Mouse (Mus musculus) intestine, embryonic 16.5 days (tissue): ENCODE data around the gene Nsrp1. TPM values are rescaled to one million over a fixed set of nuclear protein-coding genes. Genes with fewer than 3 reads are reported as not detected.

Experiments used
- ATAC-seq: fragments of 200-750 bp; cut with Nextera tagmentation; 2 replicates; pipeline ENCODE4 v1.8.0; 2017; ENCODE audit warnings: moderate TSS enrichment, moderate library complexity
- H3K27ac ChIP-seq: fragments of 300-500 bp; sonication (generic); 2 replicates; pipeline ENCODE4 v1.5.1; 2014; ENCODE audit warnings: mild to moderate bottlenecking, low read length
- H3K27me3 ChIP-seq: fragments of 300-500 bp; sonication (generic); replicated peaks from 2 replicates; pipeline ENCODE4 v1.6.1; 2014; ENCODE audit warnings: low read length, control low read depth, mixed read lengths; ENCODE audit not compliant: control insufficient read depth, insufficient read depth
- H3K36me3 ChIP-seq: fragments of 300-500 bp; sonication (generic); 2 replicates; pipeline ENCODE4 v1.6.1; 2014; ENCODE audit warnings: low read length, control low read depth; ENCODE audit not compliant: control insufficient read depth, insufficient read depth
- H3K4me1 ChIP-seq: fragments of 300-500 bp; sonication (generic); 2 replicates; pipeline ENCODE4 v1.6.1; 2014; ENCODE audit warnings: low read length, control low read depth, mixed read lengths; ENCODE audit not compliant: control insufficient read depth, insufficient read depth
- H3K4me2 ChIP-seq: fragments of 300-500 bp; sonication (generic); 2 replicates; pipeline ENCODE4 v1.6.1; 2014; ENCODE audit warnings: low read depth, low read length, control low read depth
- H3K4me3 ChIP-seq: fragments of 300-500 bp; sonication (generic); 2 replicates; pipeline ENCODE4 v1.5.1; 2014; ENCODE audit warnings: mild to moderate bottlenecking, low read length
- H3K9ac ChIP-seq: fragments of 300-500 bp; sonication (generic); 2 replicates; pipeline ENCODE4 v1.6.1; 2014; ENCODE audit warnings: low read depth, low read length
- H3K9me3 ChIP-seq: fragments of 300-500 bp; sonication (generic); 2 replicates; pipeline ENCODE4 v1.6.1; 2016; ENCODE audit warnings: low read length, control low read depth; ENCODE audit not compliant: control insufficient read depth
- WGBS: fragments of 180-500 bp; shearing (Covaris S2); extraction: QIAGEN DNeasy Blood & Tissue Kit; methylation state at CpG from one replicate; pipeline ENCODE4 v1.1.7; 2014; 5-methylcytosine and 5-hydroxymethylcytosine counted together
- polyA plus RNA-seq: library from polyadenylated mRNA; unstranded; fragments of >200 nt; fragmentation: Nextera tagmentation; extraction: Ambion mirVana; gene quantifications from 2 replicates; pipeline ENCODE4 v1.2.1, GENCODE M21; 2015

Nsrp1 gene
- polyA plus RNA-seq, 1 experiment from 2014 or later: 50.4 TPM

DNA sequence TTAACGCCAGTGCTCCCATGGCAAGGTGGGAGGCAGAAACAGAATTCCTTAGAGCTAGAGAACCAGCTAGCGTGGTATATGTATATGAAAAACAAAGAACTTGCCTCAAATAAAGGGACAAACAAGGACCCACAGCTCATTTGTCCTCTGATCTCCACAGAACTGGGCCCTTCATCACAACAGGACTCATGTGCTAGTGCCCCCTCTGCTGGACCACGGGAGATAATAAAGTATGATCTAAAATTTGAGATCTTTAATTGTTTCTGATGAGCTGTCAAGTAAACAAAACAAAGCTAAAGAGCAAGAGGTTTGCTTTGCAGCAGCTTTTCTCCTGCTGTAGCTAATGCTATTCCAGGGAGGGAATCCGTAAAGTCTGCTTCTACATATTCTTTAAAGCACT lies 7.5 kb downstream of the Nsrp1 start:
- Histone ChIP-seq H3K4me2 (no peak overlapping the region), H3K9me3 (no peaks in the 10 kb centered on the region), H3K27me3 (no peaks in the 10 kb centered on the region), H3K4me3 (no peak overlapping the region), H3K4me1 (peaks cover 2% of the 10 kb centered on the region; the same call in 1 of the 2 replicates), H3K27ac (no peak overlapping the region), H3K36me3 (no peaks in the 10 kb centered on the region), H3K9ac (no peak overlapping the region)
- WGBS: 71% methylated on average over 4 of the region's 4 CpGs
- no peak for ATAC-seq

- peaks cover 2% of the 10 kb centered on the region; the same call in 1 of the 2 replicates for H3K4me1 ChIP-seq
- no peak overlapping the region for H3K4me2 ChIP-seq
- H3K27me3 ChIP-seq: no peaks in the 10 kb centered on the region
- no peak for ATAC-seq
- H3K27ac ChIP-seq: no peak overlapping the region
- no peaks in the 10 kb centered on the region for H3K36me3 ChIP-seq
- no peak overlapping the region for H3K9ac ChIP-seq
- 70% methylated on average over 4 of the region's 4 CpGs for WGBS
- no peak overlapping the region for H3K4me3 ChIP-seq
- H3K9me3 ChIP-seq: no peaks in the 10 kb centered on the region
Measured at GRCm38 (mm10) chr11:77068825-77069224, 9.4 kb downstream of the Nsrp1 start.

DNA sequence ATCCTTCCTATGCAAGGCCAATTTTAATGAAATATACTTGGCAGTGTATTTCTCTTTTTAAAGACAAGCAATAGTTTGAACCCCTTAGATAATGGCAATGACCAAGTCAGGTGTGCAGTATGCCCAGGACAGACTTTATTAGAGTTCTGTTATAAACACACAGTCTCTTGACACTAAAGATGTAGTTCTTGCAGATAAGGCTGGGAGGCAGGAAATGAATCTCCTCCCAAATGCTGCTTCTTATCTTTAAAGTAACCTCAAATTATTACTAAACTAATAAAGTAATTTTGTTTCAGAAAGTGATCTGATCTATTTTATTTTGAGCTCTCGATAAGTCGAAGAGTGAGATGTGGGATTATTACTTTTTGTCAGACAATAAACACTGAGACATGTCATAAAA lies 14.8 kb downstream of the Nsrp1 start:
- H3K9ac ChIP-seq: no peak overlapping the region
- no peaks in the 10 kb centered on the region for H3K9me3 ChIP-seq
- H3K27me3 ChIP-seq: no peaks in the 10 kb centered on the region
- no peak overlapping the region for H3K4me3 ChIP-seq
- 85% methylated on average over 2 of the region's 2 CpGs for WGBS
- no peak overlapping the region for H3K27ac ChIP-seq
- H3K4me2 ChIP-seq: no peak overlapping the region
- ATAC-seq: no peak
- no peaks in the 10 kb centered on the region for H3K36me3 ChIP-seq
- peaks cover 2% of the 10 kb centered on the region; the same call in 1 of the 2 replicates for H3K4me1 ChIP-seq

- Histone ChIP-seq H3K4me3 (no peak overlapping the region), H3K9ac (no peak overlapping the region), H3K4me2 (no peak overlapping the region), H3K36me3 (no peaks in the 10 kb centered on the region), H3K4me1 (peaks cover 2% of the 10 kb centered on the region; the same call in 1 of the 2 replicates), H3K9me3 (no peaks in the 10 kb centered on the region), H3K27ac (no peak overlapping the region), H3K27me3 (no peaks in the 10 kb centered on the region)
- WGBS: 62% methylated on average over 5 of the region's 5 CpGs
- ATAC-seq: no peak
Measured at GRCm38 (mm10) chr11:77061951-77062350, 16.3 kb downstream of the Nsrp1 start.

GRCm38 (mm10) chr11:77042816-77043215 lies 35.4 kb downstream of the Nsrp1 start:
- Histone ChIP-seq H3K9me3 (no peaks in the 10 kb centered on the region), H3K27me3 (no peaks in the 10 kb centered on the region), H3K9ac (no peak overlapping the region), H3K27ac (no peak overlapping the region), H3K4me3 (no peak overlapping the region), H3K4me1 (no peaks in the 10 kb centered on the region), H3K36me3 (peaks cover 13% of the 10 kb centered on the region; the same call in 1 of the 2 replicates), H3K4me2 (no peak overlapping the region)
- WGBS: 88% methylated on average over 2 of the region's 2 CpGs
- ATAC-seq: no peak

GRCm38 (mm10) chr11:77041891-77042290 lies 36.3 kb downstream of the Nsrp1 start:
- no peak for ATAC-seq
- H3K27me3 ChIP-seq: no peaks in the 10 kb centered on the region
- H3K4me1 ChIP-seq: no peaks in the 10 kb centered on the region
- H3K4me3 ChIP-seq: no peak overlapping the region
- no peak overlapping the region for H3K9ac ChIP-seq
- 81% methylated on average over 4 of the region's 4 CpGs for WGBS
- no peak overlapping the region for H3K4me2 ChIP-seq
- no peaks in the 10 kb centered on the region for H3K9me3 ChIP-seq
- no peak overlapping the region for H3K27ac ChIP-seq
- peaks cover 10% of the 10 kb centered on the region; the same call in 1 of the 2 replicates for H3K36me3 ChIP-seq

GRCm38 (mm10) chr11:77031151-77031934 lies 46.9 kb downstream of the Nsrp1 start:
- Histone ChIP-seq H3K4me2 (no peak overlapping the region), H3K9ac (no peak overlapping the region), H3K9me3 (no peaks in the 10 kb centered on the region), H3K4me1 (no peaks in the 10 kb centered on the region), H3K27ac (no peak overlapping the region), H3K27me3 (no peaks in the 10 kb centered on the region), H3K36me3 (no peaks in the 10 kb centered on the region), H3K4me3 (no peak overlapping the region)
- no peak for ATAC-seq
- WGBS: 80% methylated on average over 14 of the region's 14 CpGs

DNA sequence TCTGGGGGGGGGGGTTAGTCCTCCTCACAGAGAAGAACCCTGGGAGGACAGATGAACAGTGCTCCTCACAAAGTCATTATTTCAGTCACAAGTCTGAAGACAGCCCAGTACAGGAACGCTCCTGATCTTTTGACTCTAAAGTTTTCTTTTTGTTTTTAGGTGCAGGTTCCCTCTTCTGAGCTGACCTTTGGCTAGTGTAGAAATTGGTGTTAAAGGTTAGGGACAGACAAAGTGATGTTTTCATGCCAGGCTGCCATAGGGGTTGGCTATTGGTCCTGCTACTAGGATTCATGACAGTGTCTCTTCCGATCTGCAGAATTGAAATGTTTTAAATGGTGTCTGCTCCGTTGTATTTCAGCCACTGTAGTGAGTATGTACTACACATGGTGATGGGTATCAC lies 50.1 kb downstream of the Nsrp1 start:
- Histone ChIP-seq H3K27ac (no peak overlapping the region), H3K27me3 (no peaks in the 10 kb centered on the region), H3K4me3 (no peak overlapping the region), H3K4me1 (no peaks in the 10 kb centered on the region), H3K9ac (no peak overlapping the region), H3K4me2 (no peak overlapping the region), H3K36me3 (no peaks in the 10 kb centered on the region), H3K9me3 (no peaks in the 10 kb centered on the region)
- ATAC-seq: no peak
- 90% methylated on average over 3 of the region's 3 CpGs for WGBS

DNA sequence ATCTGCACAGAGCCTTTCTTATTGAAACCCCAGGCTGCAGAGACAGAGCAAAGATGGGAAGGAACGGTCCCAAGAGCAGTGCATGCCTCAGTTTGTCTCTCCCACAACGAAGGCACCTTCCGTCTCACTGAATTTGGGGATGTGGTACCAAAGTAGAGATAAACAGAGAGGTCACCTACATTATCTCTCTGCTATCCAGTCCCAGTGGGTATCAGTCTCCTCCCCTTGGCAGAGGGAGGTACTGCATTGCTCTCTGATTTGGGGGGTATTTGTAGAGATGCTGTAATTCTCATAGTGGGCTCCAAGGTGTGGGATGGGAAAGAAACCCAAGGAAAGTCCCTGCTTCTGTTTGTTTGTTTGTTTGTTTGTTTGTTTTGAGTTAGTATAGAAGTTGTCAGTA lies 51.7 kb downstream of the Nsrp1 start:
- no peak overlapping the region for H3K9ac ChIP-seq
- H3K36me3 ChIP-seq: no peaks in the 10 kb centered on the region
- no peak overlapping the region for H3K4me2 ChIP-seq
- WGBS: 69% methylated on average over 3 of the region's 3 CpGs
- no peak overlapping the region for H3K27ac ChIP-seq
- H3K4me3 ChIP-seq: no peak overlapping the region
- H3K9me3 ChIP-seq: no peaks in the 10 kb centered on the region
- no peak for ATAC-seq
- H3K4me1 ChIP-seq: peaks cover 6% of the 10 kb centered on the region; the same call in 1 of the 2 replicates
- no peaks in the 10 kb centered on the region for H3K27me3 ChIP-seq
